Comparison of ENCODE assay signal across 24 mouse cellular contexts in genomic region chr1:179250388-179250787, GRCm38 (mm10).
DNase-seq lines count a peak whose midpoint lies in the region; ATAC-seq lines count a peak whose summit lies in the region.
"Had no signal": no experiment of that assay in that cellular context is flagged by ENCODE, and none has a peak within 500 bp of the region (broad histone marks: within the 10 kb centered on the region; RNA-seq: fewer than 3 reads in every experiment).

No protein-coding gene starts in this region.

- H3K36me3 ChIP-seq in hindbrain, embryonic 10.5 days: no peaks in the 10 kb centered on the region
- H3K36me3 ChIP-seq in hindbrain, embryonic 13.5 days: no peaks in the 10 kb centered on the region
- H3K36me3 ChIP-seq in midbrain, embryonic 11.5 days (ENCODE audit: control insufficient read depth, insufficient read depth, low read length): no peaks in the 10 kb centered on the region
- H3K36me3 ChIP-seq in midbrain, embryonic 13.5 days: no peaks in the 10 kb centered on the region
- no peaks in the 10 kb centered on the region for H3K36me3 ChIP-seq in midbrain, embryonic 16.5 days (ENCODE audit: control insufficient read depth, insufficient read depth, low read length)
- H3K36me3 ChIP-seq: heart, embryonic 13.5 days; kidney, embryonic 15.5 days; limb, embryonic 13.5 days; liver, embryonic 13.5 days; neural tube, embryonic 15.5 days; stomach, embryonic 15.5 days had no signal

- ATAC-seq in hindbrain, embryonic 13.5 days (ENCODE audit: low FRiP score): no peak
- ATAC-seq in midbrain, embryonic 11.5 days (ENCODE audit: low FRiP score): peak; percentile 52; the same call in 1 of the 2 replicates
- ATAC-seq in midbrain, embryonic 13.5 days: no peak
- ATAC-seq in midbrain, embryonic 16.5 days: peak; percentile 23; the same call in 1 of the 2 replicates
- ATAC-seq: hindbrain, postnatal 0 days; intestine, embryonic 16.5 days had no signal

- H3K4me3 ChIP-seq in hindbrain, embryonic 10.5 days: no peak overlapping the region
- H3K4me3 ChIP-seq in hindbrain, embryonic 13.5 days: no peak overlapping the region
- no peak overlapping the region for H3K4me3 ChIP-seq in midbrain, embryonic 11.5 days (ENCODE audit: low read depth, low read length)
- H3K4me3 ChIP-seq in midbrain, embryonic 13.5 days (replicated peaks): no peak overlapping the region
- no peak overlapping the region for H3K4me3 ChIP-seq in midbrain, embryonic 16.5 days (ENCODE audit: low read depth, low read length)
- H3K4me3 ChIP-seq: heart, embryonic 13.5 days; kidney, embryonic 15.5 days; limb, embryonic 13.5 days; liver, embryonic 13.5 days; neural tube, embryonic 15.5 days; stomach, embryonic 15.5 days had no signal

- peak; percentile 67 for DNase-seq in heart, adult 11 months
- no peak for DNase-seq in heart, postnatal 4 days
- DNase-seq in hindbrain, embryonic 10.5 days (ENCODE audit: low spot score): peak; percentile 38
- peak; percentile 84 for DNase-seq in midbrain, embryonic 11.5 days (ENCODE audit: low spot score, missing footprints)
- no peak for DNase-seq in gastrocnemius, postnatal 14 days
- DNase-seq: adrenal gland, postnatal 14 days; cerebellum, adult 8-10 months; gastrocnemius, postnatal 36 days; layer of hippocampus, adult 9-11 months; liver, embryonic 13.5 days; lung, adult 2 months; lung, postnatal 14 days; right cerebral cortex, adult 18-20 months; thymus, postnatal 25 days had no signal

- no peaks in the 10 kb centered on the region for H3K9me3 ChIP-seq in hindbrain, embryonic 10.5 days
- no peaks in the 10 kb centered on the region for H3K9me3 ChIP-seq in hindbrain, embryonic 13.5 days
- H3K9me3 ChIP-seq in midbrain, embryonic 11.5 days (ENCODE audit: control insufficient read depth, low read length): no peaks in the 10 kb centered on the region
- no peaks in the 10 kb centered on the region for H3K9me3 ChIP-seq in midbrain, embryonic 13.5 days
- H3K9me3 ChIP-seq in midbrain, embryonic 16.5 days (replicated peaks; ENCODE audit: control insufficient read depth, low read length, poor library complexity, severe bottlenecking): no peaks in the 10 kb centered on the region
- H3K9me3 ChIP-seq: heart, embryonic 13.5 days; kidney, embryonic 15.5 days; limb, embryonic 13.5 days; liver, embryonic 13.5 days; neural tube, embryonic 15.5 days; stomach, embryonic 15.5 days had no signal

- intact Hi-C loops in gastrocnemius, postnatal 14 days (cut with DNase I; ENCODE audit: low total_unique reads): no loop called here

- peaks cover 47% of the 10 kb centered on the region for H3K4me1 ChIP-seq in hindbrain, embryonic 10.5 days (replicated peaks)
- H3K4me1 ChIP-seq in hindbrain, embryonic 13.5 days (replicated peaks): peaks cover 31% of the 10 kb centered on the region
- H3K4me1 ChIP-seq in midbrain, embryonic 11.5 days (ENCODE audit: control insufficient read depth, insufficient read depth, low read length): peaks cover 13% of the 10 kb centered on the region
- H3K4me1 ChIP-seq in midbrain, embryonic 13.5 days (replicated peaks): peaks cover 35% of the 10 kb centered on the region
- H3K4me1 ChIP-seq in midbrain, embryonic 16.5 days (ENCODE audit: control insufficient read depth, insufficient read depth, low read length): peaks cover 14% of the 10 kb centered on the region; the same call in 1 of the 2 replicates
- H3K4me1 ChIP-seq: stomach, embryonic 15.5 days had no signal

- peak overlapping the region; percentile 17 for H3K27ac ChIP-seq in hindbrain, embryonic 10.5 days
- H3K27ac ChIP-seq in hindbrain, embryonic 13.5 days: no peak overlapping the region
- no peak overlapping the region for H3K27ac ChIP-seq in midbrain, embryonic 11.5 days (ENCODE audit: low read depth, low read length)
- no peak overlapping the region for H3K27ac ChIP-seq in midbrain, embryonic 13.5 days
- H3K27ac ChIP-seq in midbrain, embryonic 16.5 days (ENCODE audit: low read length): no peak overlapping the region
- H3K27ac ChIP-seq: heart, embryonic 13.5 days; hindbrain, postnatal 0 days; kidney, embryonic 15.5 days; limb, embryonic 13.5 days; liver, embryonic 13.5 days; neural tube, embryonic 15.5 days; stomach, embryonic 15.5 days had no signal

- no peak overlapping the region for H3K4me2 ChIP-seq in hindbrain, embryonic 13.5 days
- H3K4me2 ChIP-seq in midbrain, embryonic 11.5 days: no peak overlapping the region
- no peak overlapping the region for H3K4me2 ChIP-seq in midbrain, embryonic 13.5 days (replicated peaks)
- no peak overlapping the region for H3K4me2 ChIP-seq in midbrain, embryonic 16.5 days (ENCODE audit: low read length)
- H3K4me2 ChIP-seq: heart, embryonic 13.5 days; kidney, embryonic 15.5 days; limb, embryonic 13.5 days; liver, embryonic 13.5 days; neural tube, embryonic 15.5 days; stomach, embryonic 15.5 days had no signal

- no peaks in the 10 kb centered on the region for H3K27me3 ChIP-seq in hindbrain, embryonic 10.5 days (ENCODE audit: insufficient read depth, poor library complexity, severe bottlenecking)
- H3K27me3 ChIP-seq in hindbrain, embryonic 13.5 days: no peaks in the 10 kb centered on the region
- no peaks in the 10 kb centered on the region for H3K27me3 ChIP-seq in midbrain, embryonic 11.5 days (ENCODE audit: control insufficient read depth, insufficient read depth, low read length)
- H3K27me3 ChIP-seq in midbrain, embryonic 13.5 days: no peaks in the 10 kb centered on the region
- no peaks in the 10 kb centered on the region for H3K27me3 ChIP-seq in midbrain, embryonic 16.5 days (ENCODE audit: control insufficient read depth, insufficient read depth, low read depth, low read length)
- H3K27me3 ChIP-seq: heart, embryonic 13.5 days; kidney, embryonic 15.5 days; limb, embryonic 13.5 days; liver, embryonic 13.5 days; neural tube, embryonic 15.5 days; stomach, embryonic 15.5 days had no signal

- 90% methylated on average over 3 of the region's 3 CpGs for WGBS in hindbrain, embryonic 10.5 days
- 88% methylated on average over 3 of the region's 3 CpGs for WGBS in hindbrain, embryonic 13.5 days
- WGBS in midbrain, embryonic 11.5 days: 80% methylated on average over 3 of the region's 3 CpGs
- WGBS in midbrain, embryonic 13.5 days: 80% methylated on average over 3 of the region's 3 CpGs
- WGBS in midbrain, embryonic 16.5 days: 88% methylated on average over 3 of the region's 3 CpGs

- no peak overlapping the region for H3K9ac ChIP-seq in hindbrain, embryonic 13.5 days
- no peak overlapping the region for H3K9ac ChIP-seq in midbrain, embryonic 11.5 days (ENCODE audit: low read length)
- H3K9ac ChIP-seq in midbrain, embryonic 13.5 days (replicated peaks): no peak overlapping the region
- no peak overlapping the region for H3K9ac ChIP-seq in midbrain, embryonic 16.5 days (ENCODE audit: low read depth, low read length)
- H3K9ac ChIP-seq: heart, embryonic 13.5 days; kidney, embryonic 15.5 days; limb, embryonic 13.5 days; liver, embryonic 13.5 days; neural tube, embryonic 15.5 days; stomach, embryonic 15.5 days had no signal

Comparison
In these comparisons a context has a peak if more than half of its experiments do, and no peak if none do; other contexts are left out.
1. DNase-seq: peak in heart, adult 11 months (single experiment), hindbrain, embryonic 10.5 days (single experiment) and midbrain, embryonic 11.5 days (single experiment); none in heart, postnatal 4 days (single experiment) and gastrocnemius, postnatal 14 days (single experiment).
2. ATAC-seq: peak in midbrain, embryonic 11.5 days (single experiment) and midbrain, embryonic 16.5 days (single experiment); none in hindbrain, embryonic 13.5 days (single experiment) and midbrain, embryonic 13.5 days (single experiment).